Mouse (Mus musculus): ENCODE measurements around the gene Ippk.

Gene Ippk

DNA sequence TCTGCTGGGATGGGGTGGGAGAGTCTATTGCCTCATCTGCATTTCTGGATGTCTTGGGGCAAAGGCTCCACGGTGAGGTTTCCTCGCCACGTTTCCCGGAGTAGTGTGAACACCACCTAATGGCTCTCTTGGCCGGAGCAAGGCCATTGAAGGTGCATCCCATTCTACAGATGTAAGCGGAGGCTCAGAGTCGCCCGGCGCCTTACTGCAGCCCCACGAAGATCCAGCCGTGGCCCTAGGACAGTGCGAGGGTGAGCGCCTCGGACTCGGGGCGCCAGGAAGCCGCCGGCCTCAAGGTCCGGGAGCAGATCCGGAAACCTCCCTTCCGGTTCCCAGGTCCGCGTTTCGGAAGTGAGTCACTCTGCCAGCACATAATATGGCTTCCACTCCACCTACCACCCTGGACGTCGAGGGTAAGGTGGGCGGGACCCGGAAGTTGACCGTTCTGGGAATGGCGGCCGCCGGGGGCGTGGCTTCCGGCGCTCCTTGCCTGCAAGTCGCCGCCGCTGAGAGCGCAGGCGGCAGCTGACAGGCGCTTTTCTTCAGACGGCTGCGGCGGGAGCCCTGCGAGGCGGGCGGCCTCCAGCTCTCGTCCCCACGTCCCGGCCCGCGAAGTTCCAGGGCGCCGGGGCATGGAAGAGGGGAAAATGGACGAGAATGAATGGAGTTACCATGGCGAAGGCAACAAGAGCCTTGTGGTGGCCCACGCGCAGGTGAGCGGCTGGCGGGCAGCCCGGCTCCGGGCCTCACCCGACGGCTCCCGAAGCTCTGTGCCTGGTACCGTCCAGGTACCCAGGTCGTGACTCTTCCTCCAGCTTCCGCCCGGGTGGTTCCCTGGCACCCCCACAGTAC, at the start of gene Ippk:
TSS of gene Ippk (plus strand) at position 496 of the 852 bp plus-strand sequence.
- peak; percentile 75 for DNase-seq (ENCODE audit: low spot score)

DNA sequence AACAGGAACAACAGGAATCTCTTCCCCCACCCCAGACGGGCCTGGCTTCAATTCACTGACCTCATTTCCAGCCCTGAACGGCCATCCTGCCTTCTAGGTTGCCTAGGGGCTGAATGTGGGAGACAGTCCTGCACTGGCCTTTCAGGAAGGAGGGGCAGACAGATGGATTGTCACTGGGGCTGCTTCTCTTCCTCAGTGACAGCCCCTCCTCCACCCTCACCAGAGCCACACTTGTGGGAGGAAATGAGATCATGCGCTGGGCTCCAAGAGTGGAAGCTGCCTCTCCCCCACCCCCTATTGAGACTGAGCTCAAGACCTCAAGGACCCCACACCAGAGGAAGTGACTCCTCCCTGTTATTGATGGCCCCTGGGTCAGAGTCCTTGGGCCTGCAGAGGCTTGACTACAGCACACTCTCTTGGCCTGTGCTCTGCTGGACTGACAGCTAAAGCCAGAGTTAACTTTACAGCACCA, 49.6 kb upstream of the Ippk start:
- no peak for DNase-seq (ENCODE audit: low spot score)

DNA sequence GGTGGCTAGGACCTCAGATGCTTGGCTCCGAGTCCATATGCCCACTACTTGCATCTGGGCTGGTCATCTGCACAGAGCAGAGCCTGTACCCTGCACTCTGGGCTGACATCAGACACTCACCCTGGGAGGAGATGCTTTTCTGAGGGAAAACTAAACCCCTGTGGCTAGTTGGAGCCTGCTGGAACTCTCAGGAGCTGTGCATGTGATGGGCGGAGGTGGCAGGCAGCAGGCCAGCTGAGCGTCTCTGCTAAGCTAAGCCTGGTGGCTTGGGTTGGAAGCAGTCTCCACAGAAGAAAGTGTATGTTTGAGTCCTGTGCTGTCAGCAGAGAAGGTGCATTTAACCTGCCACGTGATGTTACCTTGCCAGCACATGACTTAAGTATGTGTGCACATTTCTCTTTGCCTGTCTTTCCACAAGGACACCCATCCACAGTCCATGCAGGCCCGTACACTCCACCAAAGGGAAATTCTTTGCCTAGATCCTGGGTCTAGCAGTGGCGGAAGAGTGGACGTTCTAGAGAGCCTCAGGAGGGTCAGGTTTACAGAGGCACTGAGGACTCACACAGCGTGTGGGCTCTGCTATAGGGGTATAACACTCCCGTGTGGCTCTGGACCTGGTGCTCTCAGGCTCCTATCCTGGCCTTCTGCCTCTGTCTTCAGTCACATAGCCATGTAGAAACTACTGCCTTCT, 48.5 kb upstream of the Ippk start:
- DNase-seq (ENCODE audit: low spot score) = no peak

DNA sequence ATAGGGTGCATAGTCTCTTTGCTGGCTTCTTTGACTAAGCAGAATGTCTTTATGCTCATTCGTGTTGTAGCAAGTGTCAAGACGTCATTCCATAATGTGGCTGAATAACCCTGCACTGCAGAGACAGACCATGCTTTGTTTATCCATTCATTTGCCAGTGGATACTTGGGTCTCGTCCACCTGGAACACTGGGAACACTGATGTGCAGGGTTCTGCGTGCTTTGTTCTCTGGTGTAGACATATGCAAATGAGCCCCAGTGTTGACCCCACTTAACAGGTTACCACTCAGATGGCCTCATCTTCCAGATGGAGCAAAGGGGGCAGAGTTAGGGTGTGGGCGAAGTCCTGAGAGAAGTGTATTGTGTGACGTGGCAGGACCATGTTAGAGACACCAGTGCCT, 46.7 kb upstream of the Ippk start:
- DNase-seq (ENCODE audit: low spot score) = no peak

DNA sequence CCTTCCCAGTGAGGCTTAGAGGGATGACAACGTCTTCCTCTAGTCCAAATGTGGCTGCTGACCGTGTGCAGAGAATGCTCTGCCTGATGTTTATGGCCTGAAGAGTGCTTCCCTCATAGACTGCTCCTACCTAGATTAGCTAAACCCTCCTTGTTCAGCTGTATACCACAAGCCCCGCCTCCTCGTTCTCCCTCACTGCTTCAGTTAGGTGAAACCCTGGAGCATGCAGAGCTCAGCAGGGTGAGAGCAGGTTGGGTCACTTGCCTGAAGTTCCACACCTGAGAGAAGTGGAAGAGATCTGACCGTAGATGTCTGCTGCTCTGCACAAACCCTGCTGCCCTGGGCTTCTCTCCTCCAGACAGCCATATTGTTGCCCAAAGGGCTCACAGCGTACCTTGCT, 46.3 kb upstream of the Ippk start:
- no peak for DNase-seq (ENCODE audit: low spot score)

DNA sequence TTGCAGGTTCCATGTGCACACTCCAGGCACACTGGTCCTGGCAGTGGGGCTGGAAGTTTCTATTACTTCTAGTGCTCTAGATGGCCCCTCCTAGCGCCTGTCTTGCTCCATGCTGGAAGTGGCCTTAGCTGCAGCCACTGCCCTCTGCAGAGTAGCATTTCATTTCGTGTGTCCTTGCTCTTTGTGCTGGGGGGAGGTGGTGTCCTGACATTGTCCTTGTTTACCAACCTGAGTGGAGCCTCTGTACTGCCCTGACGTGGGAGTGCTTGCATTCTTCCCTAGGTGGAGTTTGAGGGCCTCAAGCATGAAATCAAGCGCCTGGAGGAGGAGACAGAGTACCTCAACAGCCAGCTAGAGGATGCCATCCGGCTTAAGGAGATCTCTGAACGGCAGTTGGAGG, 43.4 kb upstream of the Ippk start:
- DNase-seq (ENCODE audit: low spot score) = no peak

DNA sequence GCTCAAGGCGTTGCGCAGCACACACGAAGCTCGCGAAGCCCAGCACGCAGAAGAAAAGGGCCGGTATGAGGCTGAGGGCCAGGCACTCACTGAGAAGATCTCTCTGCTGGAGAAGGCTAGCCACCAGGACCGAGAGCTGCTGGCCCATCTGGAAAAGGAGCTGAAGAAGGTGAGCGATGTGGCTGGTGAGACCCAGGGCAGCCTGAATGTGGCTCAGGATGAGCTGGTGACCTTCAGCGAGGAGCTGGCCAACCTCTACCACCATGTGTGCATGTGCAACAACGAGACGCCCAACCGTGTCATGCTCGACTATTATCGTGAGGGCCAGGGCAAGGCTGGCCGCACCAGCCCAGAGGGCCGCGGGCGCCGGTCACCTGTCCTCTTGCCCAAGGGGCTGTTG, 41.7 kb upstream of the Ippk start:
- DNase-seq (ENCODE audit: low spot score) = no peak

DNA sequence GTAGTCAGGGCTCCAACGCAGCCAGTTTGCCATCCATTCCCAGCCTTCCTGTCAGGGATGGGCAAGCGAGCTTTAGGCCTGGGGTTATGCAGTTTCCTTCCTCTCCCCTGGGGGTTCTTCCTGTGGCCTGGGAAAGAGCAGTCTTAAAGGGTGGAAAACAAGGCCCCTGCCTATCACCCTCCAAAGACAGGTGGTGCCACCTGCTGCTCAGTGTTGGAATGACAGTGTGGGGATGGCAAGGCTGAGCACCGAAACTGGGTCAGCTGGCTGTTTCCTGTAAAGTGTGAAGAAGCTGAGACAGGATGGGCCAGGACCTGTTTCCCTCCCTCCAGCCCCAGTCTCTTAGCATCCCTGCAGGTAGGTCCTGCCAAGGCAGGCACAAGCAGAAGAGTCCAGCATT, 39.8 kb upstream of the Ippk start:
- DNase-seq (ENCODE audit: low spot score) = peak; percentile 75

DNA sequence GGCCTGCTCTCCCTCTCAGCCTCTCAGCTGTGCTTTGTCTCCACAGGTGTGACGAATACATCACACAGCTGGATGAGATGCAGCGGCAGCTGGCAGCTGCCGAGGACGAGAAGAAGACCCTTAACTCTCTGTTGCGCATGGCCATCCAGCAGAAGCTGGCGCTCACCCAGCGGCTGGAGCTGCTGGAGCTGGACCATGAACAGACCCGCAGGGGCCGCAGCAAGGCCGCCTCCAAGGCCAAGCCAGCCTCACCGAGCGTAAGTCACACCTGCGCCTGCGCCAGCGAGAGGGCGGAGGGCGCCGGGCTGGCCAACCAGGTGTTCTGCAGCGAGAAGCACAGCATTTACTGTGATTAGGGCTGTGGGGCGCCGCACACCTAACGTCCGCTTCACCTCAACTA, 38.1 kb upstream of the Ippk start:
- no peak for DNase-seq (ENCODE audit: low spot score)

DNA sequence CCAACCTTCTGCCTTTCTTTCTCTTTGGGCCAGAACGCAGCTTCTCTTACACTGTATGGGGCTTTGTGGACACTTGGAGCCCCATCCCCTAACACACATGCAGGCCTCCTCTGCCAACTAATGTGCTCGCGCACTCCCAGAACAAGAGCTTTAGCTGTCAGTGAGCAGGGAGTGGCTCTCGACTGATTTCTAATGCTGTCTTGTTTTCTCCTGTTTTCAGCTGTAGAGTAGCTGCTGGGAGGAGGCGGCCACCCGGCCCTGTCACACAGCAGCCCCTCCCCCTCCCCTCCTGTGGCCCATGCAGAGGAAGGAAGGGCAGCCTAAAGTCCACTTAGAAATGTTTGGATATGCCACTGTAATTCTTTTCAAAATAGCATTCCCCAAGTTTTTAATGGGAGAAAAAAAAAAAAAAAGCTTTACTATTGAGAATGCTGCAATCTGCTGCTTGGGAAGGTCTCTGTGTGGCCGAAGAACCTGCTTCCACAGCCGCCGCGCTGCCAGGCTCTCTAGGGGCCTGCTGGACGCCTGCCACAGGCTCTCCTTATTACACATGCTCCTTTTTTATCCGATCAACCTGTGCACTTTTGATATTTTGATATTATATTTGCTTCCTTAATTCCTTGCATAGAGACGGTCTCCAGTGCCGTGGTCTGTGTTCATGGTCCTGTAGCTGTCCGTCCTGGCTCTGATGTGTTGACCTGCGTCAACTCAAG, 36.1 kb upstream of the Ippk start:
- DNase-seq (ENCODE audit: low spot score) = no peak

DNA sequence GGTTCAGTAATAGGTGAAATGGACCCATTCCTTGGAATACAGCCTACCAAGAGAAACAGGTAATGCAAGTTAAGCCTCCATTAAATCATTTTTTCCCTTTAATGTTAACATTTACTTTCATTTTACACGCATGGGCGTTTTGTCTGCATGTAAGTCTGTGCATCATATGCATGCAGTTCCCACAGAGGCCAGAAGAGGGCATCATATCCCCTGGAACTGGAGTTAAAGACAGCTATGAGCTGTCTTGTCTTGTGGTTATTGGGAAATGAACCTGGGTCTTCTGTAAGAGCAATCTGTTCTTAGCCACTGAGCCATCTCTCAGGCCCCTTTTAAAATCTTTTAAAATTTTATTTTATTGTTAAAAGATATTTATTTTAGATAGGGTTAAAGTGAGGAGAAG, 29.7 kb upstream of the Ippk start:
- DNase-seq (ENCODE audit: low spot score) = no peak

DNA sequence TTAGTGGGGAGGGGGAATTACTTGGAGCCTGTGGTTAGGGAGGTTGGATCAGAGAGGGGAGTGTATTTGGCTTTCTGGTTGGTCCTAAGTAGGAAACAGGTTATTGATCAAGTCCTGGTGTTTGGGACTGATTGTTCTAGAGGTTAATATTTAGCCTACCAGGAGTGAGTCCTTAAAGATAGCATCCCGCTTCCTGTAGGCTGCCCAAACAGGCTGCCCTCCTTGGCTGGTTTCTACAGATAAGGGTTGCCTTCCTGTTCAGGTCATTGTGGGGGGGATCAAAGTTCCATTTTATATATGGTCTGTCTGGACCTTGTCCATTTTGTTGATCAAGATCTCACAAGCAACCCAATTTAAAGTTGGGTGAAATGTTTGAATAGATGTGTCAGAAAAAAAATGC, 27.5 kb upstream of the Ippk start:
- DNase-seq (ENCODE audit: low spot score) = no peak

DNA sequence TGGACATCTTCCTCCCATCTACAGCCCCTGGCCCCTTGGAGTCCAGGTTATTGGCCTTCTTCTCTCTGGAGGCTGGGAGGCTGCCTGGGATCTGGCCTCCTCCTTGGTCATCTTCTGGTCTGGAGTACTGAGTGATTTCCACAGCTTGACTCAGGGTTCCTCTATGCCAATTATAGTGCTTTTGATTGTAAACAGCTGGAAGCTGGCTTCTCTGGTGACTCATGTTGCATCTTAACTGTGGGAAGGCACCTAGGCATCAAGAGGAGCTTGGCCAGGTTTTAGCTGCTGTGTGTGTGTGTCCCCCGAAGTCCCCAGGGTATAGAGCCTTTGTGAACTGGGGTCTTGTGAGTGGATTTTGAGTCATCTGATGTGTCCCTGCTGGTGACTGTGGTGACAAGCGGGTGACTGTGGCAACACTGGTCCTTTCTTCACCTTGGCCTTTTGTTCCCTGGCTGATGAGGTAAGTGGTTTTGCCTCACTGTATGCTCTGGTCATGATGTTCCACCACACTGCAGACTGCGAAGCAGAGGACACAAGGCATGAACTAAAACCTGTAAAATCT, 26.1 kb upstream of the Ippk start:
- no peak for DNase-seq (ENCODE audit: low spot score)

DNA sequence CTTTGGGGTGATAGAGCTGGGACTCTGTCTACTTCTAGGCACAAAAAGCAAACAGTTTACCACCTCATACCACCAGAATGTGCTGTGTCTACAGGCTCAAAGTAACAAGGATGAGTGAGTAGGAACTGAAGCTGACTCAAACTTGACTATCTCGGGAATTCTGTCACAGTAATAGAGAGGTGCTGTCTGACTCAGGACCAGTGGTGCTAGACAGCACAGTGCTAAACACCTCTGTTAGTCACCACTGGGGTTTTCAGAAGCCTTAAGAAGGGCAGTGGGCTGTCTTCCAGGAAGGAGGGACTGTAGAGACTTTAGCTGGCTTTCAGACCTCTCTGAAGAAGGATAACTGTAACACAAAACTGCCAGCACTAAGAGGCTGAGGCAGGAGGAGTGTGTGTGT, 24.3 kb upstream of the Ippk start:
- no peak for DNase-seq (ENCODE audit: low spot score)

DNA sequence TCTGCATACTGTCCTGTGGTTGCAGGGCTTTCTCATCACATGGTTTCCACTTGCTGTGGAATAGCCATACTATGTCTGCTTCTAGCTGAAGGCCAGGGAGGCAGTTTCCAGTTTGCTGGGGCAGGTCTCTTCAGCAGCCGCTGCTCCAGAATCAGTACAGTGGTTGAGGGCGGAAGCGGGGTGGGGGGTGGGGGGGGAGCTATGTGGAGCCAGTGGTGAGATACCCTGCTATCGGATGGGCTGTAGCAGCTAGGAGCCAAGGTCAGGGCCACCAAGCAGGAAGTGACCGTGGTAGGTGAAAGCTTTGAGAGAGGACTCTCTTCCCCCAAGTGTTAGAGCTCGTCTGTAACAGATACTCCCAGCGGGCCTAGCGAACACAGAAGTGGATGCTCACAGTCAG, 22.9 kb upstream of the Ippk start:
- DNase-seq (ENCODE audit: low spot score) = no peak

DNA sequence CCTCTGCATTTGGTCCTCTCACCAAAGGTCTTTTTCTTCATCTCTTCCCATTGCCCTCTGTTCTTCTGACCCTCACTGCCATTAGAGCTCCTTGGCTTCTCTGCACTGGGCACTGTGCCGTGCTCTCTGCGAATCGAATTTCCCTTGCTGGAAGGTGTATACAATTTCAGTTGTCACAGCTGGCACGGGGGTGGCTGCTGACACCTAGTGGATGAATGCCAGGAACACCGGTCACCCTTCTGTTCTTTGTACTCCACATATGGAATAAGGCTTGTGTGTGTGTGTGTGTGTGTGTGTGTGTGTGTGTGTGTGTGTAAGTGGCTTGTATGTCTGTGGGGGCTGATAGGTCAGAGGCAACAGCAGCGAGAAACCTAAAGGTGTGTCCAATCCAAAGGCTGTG, 20.9 kb upstream of the Ippk start:
- no peak for DNase-seq (ENCODE audit: low spot score)

DNA sequence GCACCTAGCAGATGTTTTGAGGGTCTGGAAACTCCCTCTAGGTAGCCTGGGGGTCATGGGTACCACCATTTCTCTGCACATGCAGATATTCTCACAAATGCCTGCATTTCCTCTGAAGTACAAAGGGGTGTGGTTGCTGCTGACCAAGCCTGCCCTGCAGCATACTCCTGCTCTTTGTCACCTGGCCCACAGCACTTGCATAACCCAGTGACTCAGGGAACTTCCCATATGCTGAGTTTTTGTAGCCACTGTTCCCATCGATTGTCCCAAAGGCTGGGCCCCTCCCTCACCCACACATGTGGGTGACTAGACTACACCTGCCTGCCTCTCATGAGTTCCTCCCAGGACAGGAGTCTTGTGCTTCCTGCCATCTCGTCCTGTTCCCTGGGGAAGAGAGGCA, 18.4 kb upstream of the Ippk start:
- no peak for DNase-seq (ENCODE audit: low spot score)

DNA sequence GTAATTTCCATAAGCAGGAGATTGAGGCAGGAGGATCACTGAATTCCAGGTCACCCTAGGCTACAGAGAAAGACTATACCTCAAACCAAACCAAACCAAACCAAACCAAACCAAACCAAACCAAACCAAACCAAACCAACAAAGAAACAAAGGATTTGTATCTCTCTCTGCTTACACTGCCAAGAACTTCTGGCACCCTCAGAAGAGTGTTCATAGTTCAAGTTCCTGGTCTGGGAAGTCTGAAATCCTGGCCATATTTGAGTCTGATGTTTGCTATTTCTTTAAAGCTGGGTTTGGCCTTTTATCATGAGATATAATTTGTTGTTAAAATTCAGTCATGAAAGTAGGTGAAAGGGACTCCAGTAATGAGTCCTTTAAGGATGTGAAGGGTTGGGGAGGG, 13.3 kb upstream of the Ippk start:
- DNase-seq (ENCODE audit: low spot score) = no peak

DNA sequence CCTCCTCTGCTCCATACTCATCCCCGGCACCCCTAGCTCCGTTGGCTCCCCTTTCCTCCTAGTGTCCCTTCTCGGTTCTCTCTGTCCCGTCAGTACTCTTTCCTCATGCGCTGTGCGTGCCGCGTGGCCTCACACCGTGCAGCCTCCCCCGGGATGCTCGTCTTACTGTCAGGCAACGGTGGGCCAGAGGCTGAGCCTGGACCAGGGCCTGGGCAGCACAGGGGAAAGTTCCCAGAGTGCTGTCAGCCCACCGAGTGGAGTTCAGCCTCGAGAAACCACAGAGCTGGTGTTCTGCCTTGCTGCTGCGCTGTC, 513 bp downstream of the Ippk start:
- no peak for DNase-seq (ENCODE audit: low spot score)

DNA sequence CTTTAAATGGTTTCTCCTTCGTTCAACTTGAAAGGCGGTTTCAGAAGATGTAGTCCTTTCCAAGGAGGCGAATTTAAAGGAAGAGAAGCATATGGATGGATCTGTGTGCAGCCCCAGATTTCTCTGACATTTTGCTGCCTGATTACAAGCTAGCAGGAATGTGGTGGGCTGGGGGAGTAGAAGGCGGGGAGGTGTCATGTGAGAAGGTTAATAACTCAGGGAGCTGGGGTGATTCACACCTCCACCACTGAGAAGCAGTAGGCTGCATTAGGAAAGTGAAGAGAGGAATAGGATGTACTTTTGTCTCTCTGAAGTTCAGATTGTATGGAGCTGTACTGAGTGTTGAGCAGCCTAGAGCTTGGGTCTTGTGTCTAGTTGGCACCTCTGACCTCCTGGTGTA, 910 bp downstream of the Ippk start:
- no peak for DNase-seq (ENCODE audit: low spot score)

DNA sequence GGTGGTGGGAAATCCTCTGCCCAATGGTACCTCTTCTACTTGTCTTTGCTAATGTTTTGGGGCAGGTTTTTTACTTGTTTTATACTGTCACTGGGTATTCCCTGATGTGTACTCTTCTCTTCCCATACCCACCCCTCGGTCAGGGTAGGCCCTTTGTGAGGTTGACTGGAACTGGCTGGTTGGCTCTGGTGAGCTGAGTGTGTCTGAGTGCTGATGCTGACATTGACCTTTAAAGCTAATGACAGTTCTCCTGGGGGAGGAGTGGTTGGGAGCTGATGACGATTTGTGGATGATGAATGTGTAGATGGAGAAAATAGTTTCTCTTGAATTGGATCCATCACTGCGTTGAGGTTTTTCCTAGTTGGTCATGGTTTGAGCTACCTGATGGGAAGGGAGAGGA, 5.7 kb downstream of the Ippk start:
- no peak for DNase-seq (ENCODE audit: low spot score)

DNA sequence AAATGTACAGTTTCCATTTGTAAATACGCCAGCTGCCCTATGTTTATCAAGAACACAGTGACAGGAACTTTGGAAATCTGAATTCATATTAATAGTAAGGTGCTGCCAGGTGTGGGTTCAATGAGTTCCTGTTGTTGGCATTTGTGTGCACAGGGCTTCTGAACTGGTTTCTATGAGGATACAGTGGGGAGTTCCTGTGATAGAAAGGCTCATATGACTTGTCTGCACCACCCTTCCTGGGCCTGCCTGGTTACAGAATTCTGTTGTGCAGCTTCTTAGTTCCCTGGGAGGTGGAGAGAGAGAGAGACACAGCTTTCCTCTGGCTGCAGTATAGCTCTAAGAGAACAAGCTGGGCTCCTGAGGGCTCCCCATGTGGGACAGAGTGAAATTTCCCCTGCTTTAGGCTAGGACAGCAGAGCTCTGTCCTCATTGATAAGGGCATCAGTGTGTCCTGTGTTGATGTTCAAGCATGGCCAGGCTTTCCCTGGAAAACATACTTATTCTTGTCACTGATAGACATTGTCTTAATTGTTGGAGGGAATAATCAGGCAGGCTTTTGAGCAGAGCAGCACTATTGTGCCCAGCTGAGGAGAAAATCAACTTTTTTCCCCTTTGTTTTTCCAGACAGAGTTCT, 7.1 kb downstream of the Ippk start:
- DNase-seq (ENCODE audit: low spot score) = no peak

All from ovary, postnatal 10 days (tissue).